Mouse (Mus musculus) fibroblast of lung, adult 2 months (primary cell): ENCODE data around the gene Maf.

ENCODE experiments used
- DNase-seq: peaks from one replicate; pipeline ENCODE4 v3.0.0-alpha.2; 2011; ENCODE audit warnings: low read depth

The Maf gene

GRCm38 (mm10) chr8:115705591-115706110, 1.9 kb downstream of the Maf start:
- no peak for DNase-seq

GRCm38 (mm10) chr8:115703056-115703455, 4.5 kb downstream of the Maf start:
- no peak for DNase-seq

GRCm38 (mm10) chr8:115701001-115701400, 6.6 kb downstream of the Maf start:
- no peak for DNase-seq

- DNase-seq, result no peak
These were observed 8.4 kb downstream of the Maf start for GRCm38 (mm10) chr8:115699151-115699550.

GRCm38 (mm10) chr8:115697410-115697809, 10.2 kb downstream of the Maf start:
- DNase-seq, result no peak

- no peak for DNase-seq
These were observed 10.9 kb downstream of the Maf start for GRCm38 (mm10) chr8:115696661-115697060.

GRCm38 (mm10) chr8:115687349-115687748, 20.2 kb downstream of the Maf start:
- DNase-seq, result no peak

- DNase-seq, result no peak
These were observed 24.3 kb downstream of the Maf start for GRCm38 (mm10) chr8:115683309-115683708.

GRCm38 (mm10) chr8:115679539-115679938, 28.1 kb downstream of the Maf start:
- DNase-seq, result no peak

GRCm38 (mm10) chr8:115664866-115665265, 42.7 kb downstream of the Maf start:
- DNase-seq, result no peak

GRCm38 (mm10) chr8:115650110-115650521, 57.5 kb downstream of the Maf start:
- no peak for DNase-seq

GRCm38 (mm10) chr8:115645139-115645538, 62.5 kb downstream of the Maf start:
- DNase-seq, result no peak

- DNase-seq, result no peak
These were observed 65.7 kb downstream of the Maf start for GRCm38 (mm10) chr8:115641936-115642335.

GRCm38 (mm10) chr8:115639951-115640350, 67.6 kb downstream of the Maf start:
- no peak for DNase-seq

GRCm38 (mm10) chr8:115636751-115637150, 70.8 kb downstream of the Maf start:
- DNase-seq, result no peak
